Mouse (Mus musculus) stomach, postnatal 0 days (tissue): ENCODE measurements around the gene Sptlc3.

Experiments
- CTCF ChIP-seq: IDR thresholded peaks from 2 replicates; pipeline ENCODE4 v1.5.1; 2016; ENCODE audit warnings: antibody characterized with exemption, low read depth, mild to moderate bottlenecking, moderate library complexity
- EP300 ChIP-seq: optimal IDR thresholded peaks from 2 replicates; pipeline ENCODE3; 2016; ENCODE audit warnings: antibody characterized with exemption

DNA sequence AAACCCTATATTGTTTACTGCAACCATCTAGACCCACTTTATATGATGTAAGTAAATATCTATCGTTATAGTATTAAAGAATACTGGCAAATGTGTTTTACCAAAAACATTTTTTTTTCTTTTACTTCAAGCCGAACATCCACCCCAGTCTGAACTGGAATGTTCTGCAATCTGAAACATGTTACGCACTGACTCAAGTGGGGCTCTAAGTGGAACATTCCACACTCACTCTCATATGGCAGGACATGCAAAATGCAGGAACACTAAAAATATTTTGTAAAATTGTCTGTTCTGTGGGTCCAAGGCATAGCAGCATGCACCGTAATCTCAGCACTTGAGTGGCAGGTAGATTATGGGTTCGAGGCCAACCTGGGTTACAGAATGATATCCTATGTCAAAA, 103.5 kb downstream of the Sptlc3 start:
- TF ChIP-seq CTCF (no peak), EP300 (no peak)
